Comparison of ENCODE assay signal across 12 mouse cellular contexts in the genomic region with DNA sequence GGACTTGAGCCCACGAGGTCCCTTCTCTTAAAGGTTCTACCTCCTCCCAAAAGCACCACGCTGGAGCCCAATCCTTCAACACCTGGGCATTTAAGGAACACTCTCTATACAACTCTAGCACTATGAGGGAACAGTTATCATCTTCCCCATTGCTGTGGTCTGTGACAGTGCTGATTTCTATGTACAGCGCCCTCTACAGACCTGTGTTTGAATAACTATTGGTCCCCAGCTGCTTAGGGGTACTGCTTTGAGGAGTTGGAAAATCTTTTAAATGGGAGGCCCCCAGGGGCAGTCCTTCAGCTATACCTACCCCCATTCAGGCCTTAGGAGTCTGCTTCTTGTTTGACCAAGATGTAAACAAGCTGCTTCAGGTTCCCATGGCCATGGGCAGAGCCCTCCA. TPM values are rescaled to one million over a fixed set of nuclear protein-coding genes. Genes with fewer than 3 reads are reported as not detected.
DNase-seq lines count a peak whose midpoint lies in the region; ATAC-seq lines count a peak whose summit lies in the region.
"Had no signal": no experiment of that assay in that cellular context is flagged by ENCODE, and none has a peak within 500 bp of the region (broad histone marks: within the 10 kb centered on the region; RNA-seq: fewer than 3 reads in every experiment).

No protein-coding gene starts in this region.

- no peaks in the 10 kb centered on the region for H3K9me3 ChIP-seq in heart, embryonic 10.5 days

- H3K36me3 ChIP-seq in heart, embryonic 10.5 days = no peaks in the 10 kb centered on the region

- H3K27me3 ChIP-seq in heart, embryonic 10.5 days (ENCODE audit: insufficient read depth, poor library complexity, severe bottlenecking) = no peaks in the 10 kb centered on the region

- DNase-seq in heart, embryonic 10.5 days (ENCODE audit: low spot score) = peak; percentile 58
- no peak for DNase-seq in heart, postnatal 36 days
- peak; percentile 26 for DNase-seq in thymus, postnatal 14 days
- no peak for DNase-seq in thymus, postnatal 36 days
- no peak for DNase-seq in frontal cortex, postnatal 36 days (ENCODE audit: low spot score in 2 of 2)
- DNase-seq in Muller cell, postnatal 12 days (ENCODE audit: inconsistent ontology term) = no peak
- no peak for DNase-seq in gastrocnemius, postnatal 10 days
- DNase-seq: lung, embryonic 14.5 days had no signal

- 60% methylated on average over 3 of the region's 3 CpGs for WGBS in heart, embryonic 10.5 days

- ATAC-seq in granulocyte monocyte progenitor cell, adult 5-6 weeks (replicated peaks; ENCODE audit: poor library complexity, severe bottlenecking) = peak; percentile 75
- ATAC-seq: forebrain, embryonic 14.5 days had no signal

- H3K27ac ChIP-seq in heart, embryonic 10.5 days = no peak overlapping the region

- intact Hi-C loops in heart, postnatal 36 days (cut with DNase I) = loop anchor here (5.0 kb wide), 2 partner anchors 201 to 321 kb away; no protein-coding TSS in a partner anchor

- no peak overlapping the region for H3K4me3 ChIP-seq in heart, embryonic 10.5 days

- peaks cover 19% of the 10 kb centered on the region for H3K4me1 ChIP-seq in heart, embryonic 10.5 days

RNA-seq across cellular contexts. Expression of gene E330021D16Rik, which starts 5.7 kb away (rescaled TPM):
- polyA plus RNA-seq in heart, embryonic 10.5 days (2016; fragmentation: Nextera tagmentation; extraction: Ambion mirVana) = 0.11 TPM in 1 of 2 replicates, not detected in the other
- total RNA-seq in heart, postnatal 36 days (2021) = not detected
- total RNA-seq in granulocyte monocyte progenitor cell, adult 5-6 weeks (2014; fragmentation: Nextera tagmentation) = not detected in 2 replicates
- not detected in 2 replicates for total RNA-seq in granulocyte monocyte progenitor cell, adult 5-6 weeks (2017)
- total RNA-seq in gastrocnemius, postnatal 10 days (2021) = not detected
- total RNA-seq: hematopoietic stem cell, adult 5-6 weeks; layer of hippocampus, postnatal 14 days had no signal
- polyA plus RNA-seq: forebrain, embryonic 14.5 days; lung, embryonic 14.5 days had no signal

Comparison
In these comparisons a context has a peak if more than half of its experiments do, and no peak if none do; other contexts are left out.
1. DNase-seq: peak in heart, embryonic 10.5 days (single experiment) and thymus, postnatal 14 days (single experiment); none in heart, postnatal 36 days (0 of 2), thymus, postnatal 36 days (0 of 2), frontal cortex, postnatal 36 days (0 of 2), Muller cell, postnatal 12 days (single experiment) and gastrocnemius, postnatal 10 days (single experiment).